Mouse (Mus musculus) embryonic facial prominence, embryonic 12.5 days (tissue): Measurements from ENCODE around the gene Mdm2. TPM values are rescaled to one million over a fixed set of nuclear protein-coding genes. Genes with fewer than 3 reads are reported as not detected.

Experiments
- ATAC-seq: fragments of 200-750 bp; cut with Nextera tagmentation; 2 replicates; pipeline ENCODE4 v1.8.0; 2017; ENCODE audit not compliant: insufficient number of reproducible peaks, insufficient read depth, low FRiP score, low TSS enrichment
- H3K27ac ChIP-seq: fragments of 300-500 bp; sonication (generic); 2 replicates; pipeline ENCODE4 v1.5.1; 2016; ENCODE audit warnings: mild to moderate bottlenecking
- H3K27me3 ChIP-seq: fragments of 300-500 bp; sonication (generic); 2 replicates; pipeline ENCODE4 v1.6.1; 2016; ENCODE audit warnings: mild to moderate bottlenecking, moderate library complexity
- H3K36me3 ChIP-seq: fragments of 300-500 bp; sonication (generic); 2 replicates; pipeline ENCODE4 v1.6.1; 2016; ENCODE audit warnings: mild to moderate bottlenecking
- H3K4me1 ChIP-seq: fragments of 300-500 bp; sonication (generic); 2 replicates; pipeline ENCODE4 v1.6.1; 2016
- H3K4me2 ChIP-seq: fragments of 300-500 bp; sonication (generic); replicated peaks from 2 replicates; pipeline ENCODE4 v1.6.1; 2016; ENCODE audit warnings: mild to moderate bottlenecking, moderate library complexity
- H3K4me3 ChIP-seq: fragments of 300-500 bp; sonication (generic); 2 replicates; pipeline ENCODE4 v1.5.1; 2016; ENCODE audit warnings: mild to moderate bottlenecking
- H3K9ac ChIP-seq: fragments of 300-500 bp; sonication (generic); 2 replicates; pipeline ENCODE4 v1.6.1; 2016; ENCODE audit warnings: mild to moderate bottlenecking, moderate library complexity
- H3K9me3 ChIP-seq: fragments of 300-500 bp; sonication (generic); 2 replicates; pipeline ENCODE4 v1.6.1; 2016; ENCODE audit warnings: mild to moderate bottlenecking, moderate library complexity
- WGBS: fragments of 180-500 bp; shearing (Covaris S2); methylation state at CpG from one replicate; pipeline ENCODE4 v1.1.7; 2016; 5-methylcytosine and 5-hydroxymethylcytosine counted together
- polyA plus RNA-seq: library from polyadenylated mRNA; unstranded; fragments of >200 nt; fragmentation: Nextera tagmentation; extraction: Ambion mirVana; gene quantifications from 2 replicates; pipeline ENCODE4 v1.2.1, GENCODE M21; 2016

Mdm2 gene
- polyA plus RNA-seq, 1 experiment from 2014 or later, result 55.9 TPM

DNA sequence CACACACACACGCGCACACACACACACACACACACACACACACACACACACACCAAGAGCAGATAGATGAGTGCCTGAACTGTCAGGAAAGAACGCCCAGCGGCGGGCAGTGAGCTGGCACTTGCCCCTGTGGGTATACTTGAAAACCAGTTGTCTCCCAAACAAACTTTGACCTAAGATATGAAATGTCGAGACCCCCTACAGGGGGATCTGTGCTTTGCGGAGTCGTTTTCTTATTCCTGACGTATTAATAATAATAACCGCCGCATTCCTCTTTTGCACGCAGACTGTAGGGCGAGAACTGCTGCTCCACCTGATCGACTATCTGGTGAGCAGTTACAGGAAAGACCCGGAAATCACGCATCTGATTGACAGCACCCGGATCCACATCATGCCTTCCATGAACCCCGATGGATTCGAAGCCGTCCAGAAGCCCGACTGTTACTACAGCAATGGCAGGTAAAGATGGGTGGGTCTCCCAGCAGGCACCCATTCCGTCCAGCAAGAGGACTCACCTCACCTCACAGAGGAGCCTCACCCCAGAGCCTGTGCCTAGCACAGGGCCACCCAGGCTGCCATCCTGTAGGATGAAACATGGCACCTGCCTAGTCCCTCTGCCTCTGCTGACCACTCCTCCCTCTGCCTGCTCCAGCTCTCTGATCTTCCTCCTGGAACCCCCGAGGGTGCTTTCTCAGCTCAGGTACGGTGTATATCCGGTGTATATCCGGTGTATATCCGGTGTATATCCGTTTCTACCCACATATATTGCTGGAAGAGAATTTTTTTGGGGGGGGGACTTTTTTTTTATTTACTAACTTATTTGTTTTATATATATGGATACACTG lies 42.7 kb downstream of the Mdm2 start:
- no peaks in the 10 kb centered on the region for H3K9me3 ChIP-seq
- H3K27ac ChIP-seq, result no peak overlapping the region
- H3K4me2 ChIP-seq, result no peak overlapping the region
- peaks cover 26% of the 10 kb centered on the region for H3K4me1 ChIP-seq
- ATAC-seq, result no peak
- 95% methylated on average over 28 of the region's 28 CpGs for WGBS
- H3K27me3 ChIP-seq, result no peaks in the 10 kb centered on the region
- no peak overlapping the region for H3K4me3 ChIP-seq
- no peak overlapping the region for H3K9ac ChIP-seq
- H3K36me3 ChIP-seq, result no peaks in the 10 kb centered on the region

DNA sequence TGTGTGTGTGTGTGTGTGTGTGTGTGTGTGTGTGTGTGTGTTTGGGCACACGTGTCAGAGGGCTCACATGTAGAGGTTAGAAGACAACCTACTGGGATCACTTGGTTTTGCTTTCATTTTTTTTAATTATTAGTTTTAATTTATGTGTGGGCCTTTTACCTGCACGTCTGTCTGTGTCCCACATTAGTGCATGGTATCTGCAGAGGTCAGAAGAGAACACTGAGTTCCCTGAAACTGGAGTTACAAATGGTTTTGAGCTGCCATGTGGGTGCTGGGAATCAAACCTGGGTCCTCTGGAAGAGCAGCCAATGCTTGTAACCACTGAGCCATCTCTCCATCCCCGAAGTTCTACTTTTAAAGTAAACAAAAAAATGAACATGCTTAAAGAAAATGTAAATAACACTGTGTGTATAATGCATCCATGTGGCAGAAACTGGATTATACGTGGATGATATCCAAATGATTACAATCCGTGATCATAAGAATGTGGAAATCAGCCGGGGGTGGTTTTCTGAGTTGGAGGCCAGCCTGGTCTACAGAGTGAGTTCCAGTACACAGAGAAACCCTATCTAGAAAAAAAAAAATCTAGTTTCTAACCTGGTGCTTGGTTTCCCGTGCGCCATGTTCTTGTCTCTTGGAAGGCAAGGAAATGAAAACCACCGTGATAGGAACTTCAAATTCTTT lies 43.5 kb downstream of the Mdm2 start:
- Histone ChIP-seq H3K4me1 (peaks cover 26% of the 10 kb centered on the region), H3K9me3 (no peaks in the 10 kb centered on the region), H3K36me3 (no peaks in the 10 kb centered on the region), H3K4me3 (no peak overlapping the region), H3K27ac (no peak overlapping the region), H3K9ac (no peak overlapping the region), H3K4me2 (no peak overlapping the region), H3K27me3 (no peaks in the 10 kb centered on the region)
- 95% methylated on average over 9 of the region's 9 CpGs for WGBS
- ATAC-seq, result no peak

DNA sequence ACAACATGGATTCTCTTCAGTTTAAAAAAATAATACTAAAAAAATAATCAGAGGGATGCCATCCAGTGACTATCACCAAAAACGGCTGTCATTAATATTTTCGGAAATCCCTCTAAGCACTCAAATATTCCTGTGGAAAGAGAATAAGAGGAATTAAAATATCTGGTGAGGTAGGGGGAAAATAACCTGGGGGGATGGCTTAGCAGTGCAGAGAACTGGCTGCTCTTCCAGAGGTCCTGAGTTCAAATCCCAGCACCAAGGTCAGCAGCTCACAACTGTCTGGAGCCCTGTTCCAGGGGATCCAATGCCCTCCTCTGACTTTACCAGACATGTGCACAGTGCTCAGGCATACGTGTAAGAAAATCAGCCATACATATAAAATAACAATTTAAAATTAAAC lies 44.2 kb downstream of the Mdm2 start:
- H3K27ac ChIP-seq, result no peak overlapping the region
- no peak overlapping the region for H3K4me3 ChIP-seq
- H3K36me3 ChIP-seq, result no peaks in the 10 kb centered on the region
- H3K4me1 ChIP-seq, result peaks cover 26% of the 10 kb centered on the region
- no peak overlapping the region for H3K4me2 ChIP-seq
- WGBS, result 87% methylated on average over 3 of the region's 3 CpGs
- H3K9ac ChIP-seq, result no peak overlapping the region
- H3K27me3 ChIP-seq, result no peaks in the 10 kb centered on the region
- no peak for ATAC-seq
- no peaks in the 10 kb centered on the region for H3K9me3 ChIP-seq

DNA sequence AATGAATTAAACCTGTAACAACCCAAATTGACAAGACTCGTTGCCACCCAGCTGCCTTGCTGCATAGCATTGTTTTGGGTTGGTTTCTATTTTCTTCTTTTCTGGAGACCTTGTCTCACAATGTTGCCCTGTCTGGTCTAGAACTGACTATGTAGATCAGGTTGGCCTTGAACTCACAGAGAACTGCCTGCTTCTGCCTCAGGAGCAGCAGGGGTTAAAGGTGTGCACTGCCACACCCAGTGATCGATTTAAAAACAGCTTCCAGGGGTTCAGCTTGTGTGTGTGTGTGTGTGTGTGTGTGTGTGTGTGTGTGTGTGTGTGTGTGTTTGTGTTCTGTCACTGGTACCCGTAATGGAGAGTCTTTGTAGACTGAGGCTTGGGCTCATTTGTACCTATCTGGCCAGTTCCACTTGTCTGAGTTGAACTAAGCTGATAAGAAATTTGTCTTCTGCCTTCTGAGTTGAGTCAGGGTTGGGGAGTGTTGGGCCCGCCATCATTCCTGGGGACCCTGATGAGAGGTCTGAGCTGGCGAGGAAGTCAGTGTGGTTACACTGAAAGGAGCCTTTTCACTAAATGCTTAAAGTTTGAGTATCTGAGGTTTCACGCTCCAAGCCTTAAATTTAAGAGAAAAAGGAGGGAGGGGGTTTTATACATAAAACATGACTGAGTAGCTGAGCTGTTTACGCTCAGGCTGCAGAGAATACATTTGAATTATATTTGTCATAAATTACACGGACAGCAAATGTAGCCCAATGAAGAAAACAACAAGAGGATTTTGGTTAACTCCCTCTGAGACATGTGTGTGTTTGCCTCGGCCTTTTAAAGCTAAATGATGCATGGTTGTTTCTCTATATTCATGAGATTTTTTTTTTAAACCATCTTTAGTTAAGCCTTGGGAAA lies 44.9 kb downstream of the Mdm2 start:
- Histone ChIP-seq H3K4me2 (no peak overlapping the region), H3K36me3 (no peaks in the 10 kb centered on the region), H3K27me3 (no peaks in the 10 kb centered on the region), H3K4me1 (peaks cover 26% of the 10 kb centered on the region), H3K9ac (no peak overlapping the region), H3K27ac (0 out of 2 replicates have a peak overlapping the region, but pooled peaks have one; percentile 6), H3K4me3 (no peak overlapping the region), H3K9me3 (no peaks in the 10 kb centered on the region)
- ATAC-seq, result no peak
- WGBS, result 78% methylated on average over 9 of the region's 9 CpGs

DNA sequence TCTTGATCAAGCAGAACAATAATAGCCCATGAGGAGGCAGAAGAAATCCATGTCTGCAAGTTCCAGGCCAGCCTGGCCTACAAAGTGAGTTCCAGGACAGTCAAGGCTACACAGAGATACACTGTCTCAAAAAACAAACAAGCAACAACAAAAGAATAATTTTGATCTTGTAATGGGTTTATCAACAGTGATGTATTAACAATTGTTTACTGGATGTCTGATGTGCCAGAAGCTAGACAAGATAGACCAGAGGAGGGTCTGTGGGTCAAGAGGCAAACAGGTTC lies 45.7 kb downstream of the Mdm2 start:
- no peak overlapping the region for H3K4me2 ChIP-seq
- H3K27me3 ChIP-seq, result no peaks in the 10 kb centered on the region
- peaks cover 23% of the 10 kb centered on the region for H3K4me1 ChIP-seq
- no peaks in the 10 kb centered on the region for H3K36me3 ChIP-seq
- ATAC-seq, result no peak
- no peak overlapping the region for H3K4me3 ChIP-seq
- no peak overlapping the region for H3K27ac ChIP-seq
- no peaks in the 10 kb centered on the region for H3K9me3 ChIP-seq
- H3K9ac ChIP-seq, result no peak overlapping the region

DNA sequence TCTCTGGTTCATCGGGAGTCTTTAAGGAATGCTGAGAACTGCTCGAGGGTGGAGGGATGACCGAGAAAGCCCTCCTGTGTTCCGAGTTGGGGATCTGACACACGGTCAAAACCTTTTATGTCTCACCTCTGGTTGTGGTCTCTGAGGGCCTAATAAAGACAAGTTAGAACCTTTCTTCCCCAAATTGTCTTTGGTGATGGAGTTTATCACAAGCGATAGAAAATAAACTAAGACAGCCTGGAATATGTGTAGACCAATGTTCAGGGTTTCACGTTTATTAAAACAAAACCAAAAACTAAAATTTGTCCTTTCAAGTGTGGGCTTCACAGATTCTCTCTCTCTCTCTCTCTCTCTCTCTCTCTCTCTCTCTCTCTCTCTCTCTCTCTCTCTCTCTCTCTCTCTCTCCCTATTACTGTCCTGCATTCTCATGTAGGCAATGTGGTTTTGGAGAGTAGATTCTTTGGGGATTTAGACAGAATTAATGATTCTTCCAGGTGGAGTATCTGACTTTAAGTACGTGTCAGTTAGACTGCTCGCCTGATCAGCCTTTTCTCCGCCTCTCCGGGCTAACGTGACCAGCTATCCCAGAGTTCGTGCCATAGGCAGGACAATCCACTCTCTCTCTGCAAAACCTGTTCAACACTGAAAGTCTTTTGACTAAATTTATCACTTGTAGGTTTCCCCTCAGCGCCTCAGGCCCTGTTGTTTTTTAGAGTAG lies 46.2 kb downstream of the Mdm2 start:
- no peak overlapping the region for H3K27ac ChIP-seq
- H3K4me3 ChIP-seq, result no peak overlapping the region
- H3K9ac ChIP-seq, result no peak overlapping the region
- no peak for ATAC-seq
- no peaks in the 10 kb centered on the region for H3K9me3 ChIP-seq
- H3K36me3 ChIP-seq, result no peaks in the 10 kb centered on the region
- WGBS, result 51% methylated on average over 14 of the region's 14 CpGs
- H3K4me2 ChIP-seq, result peak overlapping the region; percentile 28; the same call in 1 of the 2 replicates
- H3K27me3 ChIP-seq, result no peaks in the 10 kb centered on the region
- peaks cover 21% of the 10 kb centered on the region for H3K4me1 ChIP-seq

DNA sequence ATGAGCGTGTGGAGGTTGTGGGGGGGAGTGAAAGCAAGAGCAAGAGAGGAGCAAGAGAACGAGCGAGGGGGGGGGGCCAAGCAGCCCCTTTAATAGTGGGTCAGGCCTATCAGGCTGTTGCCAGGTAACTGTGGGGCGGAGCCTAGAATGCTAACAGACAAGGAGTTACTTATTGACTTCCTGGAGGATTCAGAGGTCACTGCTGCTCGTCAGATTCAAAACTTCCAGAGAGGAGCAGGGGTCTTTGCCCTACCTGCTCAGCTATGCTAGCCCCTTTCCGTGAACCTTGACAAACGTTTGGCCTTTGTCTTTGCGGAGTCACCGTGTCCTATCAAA lies 46.7 kb downstream of the Mdm2 start:
- ATAC-seq, result no peak
- Histone ChIP-seq H3K4me1 (peaks cover 15% of the 10 kb centered on the region; the same call in 1 of the 2 replicates), H3K9me3 (no peaks in the 10 kb centered on the region), H3K4me3 (no peak overlapping the region), H3K27ac (no peak overlapping the region), H3K9ac (no peak overlapping the region), H3K36me3 (no peaks in the 10 kb centered on the region), H3K27me3 (no peaks in the 10 kb centered on the region), H3K4me2 (peak overlapping the region; percentile 28; the same call in 1 of the 2 replicates)
- 23% methylated on average over 8 of the region's 9 CpGs for WGBS

DNA sequence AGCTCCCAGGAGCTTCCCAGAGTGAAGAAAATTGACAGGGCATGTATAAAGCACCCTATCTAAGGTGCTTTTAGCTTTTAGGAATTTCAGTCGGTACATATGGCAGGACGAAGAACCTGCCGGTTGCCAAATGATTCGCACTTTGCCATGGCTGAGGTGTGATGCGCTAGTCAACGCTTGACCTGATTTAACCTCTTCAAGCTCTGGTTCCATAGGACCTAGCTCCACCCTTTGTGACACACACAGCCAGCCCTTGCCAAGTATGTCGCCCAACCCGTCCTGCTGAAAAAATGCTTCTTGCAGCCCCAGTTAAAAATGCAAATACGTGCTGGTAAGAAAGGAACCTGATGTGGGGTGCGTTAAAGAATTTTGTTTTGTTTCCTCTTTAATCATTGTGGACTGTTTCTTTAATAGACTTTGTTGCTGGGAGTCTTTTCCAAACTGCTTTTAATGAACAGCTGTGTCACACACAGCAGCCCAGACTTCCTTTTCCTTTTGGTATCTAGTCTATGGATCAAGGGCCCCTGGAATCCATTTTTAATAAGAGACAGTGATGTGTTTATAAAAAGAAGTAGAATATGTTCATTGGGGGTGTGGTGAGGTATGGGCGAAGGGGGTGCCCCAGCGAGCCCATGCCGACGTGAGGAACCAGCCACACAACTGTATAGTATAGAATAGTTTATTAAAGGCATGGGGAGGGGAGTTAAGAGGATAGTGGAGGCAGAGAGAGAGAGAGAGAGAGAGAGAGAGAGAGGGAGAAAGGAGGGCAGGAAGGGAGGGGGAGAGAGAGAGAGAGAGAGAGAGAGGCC lies 47.3 kb downstream of the Mdm2 start:
- no peak overlapping the region for H3K27ac ChIP-seq
- peaks cover 15% of the 10 kb centered on the region; the same call in 1 of the 2 replicates for H3K4me1 ChIP-seq
- no peaks in the 10 kb centered on the region for H3K9me3 ChIP-seq
- H3K27me3 ChIP-seq, result no peaks in the 10 kb centered on the region
- H3K4me3 ChIP-seq, result no peak overlapping the region
- H3K4me2 ChIP-seq, result peak overlapping the region; percentile 28; the same call in 1 of the 2 replicates
- 76% methylated on average over 14 of the region's 14 CpGs for WGBS
- ATAC-seq, result no peak
- H3K9ac ChIP-seq, result no peak overlapping the region
- no peaks in the 10 kb centered on the region for H3K36me3 ChIP-seq

DNA sequence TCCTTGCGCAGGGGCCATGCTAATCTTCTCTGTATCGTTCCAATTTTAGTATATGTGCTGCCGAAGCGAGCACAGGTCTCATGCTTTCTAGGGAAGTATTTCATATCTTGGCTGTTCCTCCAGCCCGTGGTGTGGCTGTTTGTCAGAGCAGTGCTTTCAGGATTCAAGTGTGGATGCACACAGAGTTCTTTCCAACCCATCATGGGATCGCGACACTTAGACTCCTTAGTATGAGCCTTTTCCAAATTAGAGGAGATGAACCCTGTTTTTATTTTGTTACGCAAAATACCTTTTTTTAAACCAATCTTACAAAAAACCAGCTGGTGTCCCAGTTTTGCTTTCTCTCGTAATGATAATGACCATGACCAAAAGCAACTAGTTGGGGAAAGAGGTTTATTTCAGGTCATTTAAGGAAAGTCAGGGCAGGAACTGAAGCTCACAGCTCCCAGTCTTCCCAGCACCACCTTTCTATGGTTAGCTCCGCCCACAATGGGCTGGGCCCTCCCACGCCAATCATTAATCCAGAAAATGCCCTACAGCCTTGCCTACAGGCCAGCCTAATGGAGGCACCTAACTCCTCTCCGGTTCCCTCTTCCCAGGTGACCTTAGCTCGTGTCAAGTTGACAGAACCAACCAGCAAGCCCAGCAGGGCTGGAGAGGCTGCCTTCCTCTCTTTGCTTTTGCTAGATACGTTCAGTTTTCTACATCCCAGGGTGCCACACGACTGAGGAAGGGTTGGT lies 48.1 kb downstream of the Mdm2 start:
- no peak overlapping the region for H3K9ac ChIP-seq
- no peaks in the 10 kb centered on the region for H3K27me3 ChIP-seq
- no peak overlapping the region for H3K4me3 ChIP-seq
- no peak overlapping the region for H3K27ac ChIP-seq
- H3K4me2 ChIP-seq, result no peak overlapping the region
- no peak for ATAC-seq
- H3K4me1 ChIP-seq, result peaks cover 15% of the 10 kb centered on the region; the same call in 1 of the 2 replicates
- WGBS, result 79% methylated on average over 15 of the region's 15 CpGs
- no peaks in the 10 kb centered on the region for H3K9me3 ChIP-seq
- H3K36me3 ChIP-seq, result no peaks in the 10 kb centered on the region

DNA sequence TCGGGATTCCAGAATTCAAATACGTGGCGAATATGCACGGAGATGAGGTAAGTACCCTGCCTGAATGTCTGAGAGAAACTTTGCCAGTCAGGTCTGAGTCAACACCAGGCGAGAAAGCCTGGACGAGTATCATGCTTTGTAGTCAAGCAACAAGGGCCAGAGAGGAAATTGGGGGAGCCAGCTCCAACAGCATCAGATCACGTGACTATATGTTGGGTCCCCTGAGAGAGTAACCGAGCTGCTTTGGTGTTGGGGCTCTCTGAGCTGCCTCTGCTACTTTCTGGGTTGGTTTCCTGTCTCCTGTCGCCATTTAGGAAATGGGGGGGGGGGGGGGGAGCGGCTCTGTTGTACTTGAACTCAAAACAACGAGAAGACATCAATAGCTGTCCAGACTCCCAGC lies 50.7 kb downstream of the Mdm2 start:
- Histone ChIP-seq H3K4me3 (no peak overlapping the region), H3K36me3 (no peaks in the 10 kb centered on the region), H3K4me1 (peaks cover 15% of the 10 kb centered on the region; the same call in 1 of the 2 replicates), H3K27me3 (no peaks in the 10 kb centered on the region), H3K9ac (no peak overlapping the region), H3K9me3 (no peaks in the 10 kb centered on the region), H3K4me2 (no peak overlapping the region), H3K27ac (no peak overlapping the region; the same call in 1 of the 2 replicates)
- no peak for ATAC-seq
- 42% methylated on average over 11 of the region's 11 CpGs for WGBS
